Mouse (Mus musculus) lung, postnatal 0 days (tissue): ENCODE data around the gene Fam120c. TPM values are rescaled to one million over a fixed set of nuclear protein-coding genes. Genes with fewer than 3 reads are reported as not detected.

Experiments used
- ATAC-seq: fragments of 200-750 bp; cut with Nextera tagmentation; 2 replicates; pipeline ENCODE4 v1.8.0; 2017; ENCODE audit warnings: moderate library complexity
- DNase-seq: peaks from one replicate; pipeline ENCODE4 v3.0.0-alpha.2; 2016; ENCODE audit warnings: low spot score
- H3K27ac ChIP-seq: fragments of 300-500 bp; sonication (generic); 2 replicates; pipeline ENCODE4 v1.5.1; 2014; ENCODE audit warnings: antibody characterized with exemption, mild to moderate bottlenecking, low read length, mixed read lengths
- H3K27me3 ChIP-seq: fragments of 300-500 bp; sonication (generic); replicated peaks from 2 replicates; pipeline ENCODE4 v1.6.1; 2014; ENCODE audit warnings: low read length, mixed read lengths; ENCODE audit not compliant: insufficient read depth
- H3K36me3 ChIP-seq: fragments of 300-500 bp; sonication (generic); 2 replicates; pipeline ENCODE4 v1.6.1; 2014; ENCODE audit warnings: low read length, mixed read lengths; ENCODE audit not compliant: insufficient read depth
- H3K4me1 ChIP-seq: fragments of 300-500 bp; sonication (generic); 2 replicates; pipeline ENCODE4 v1.6.1; 2014; ENCODE audit warnings: antibody characterized with exemption, low read depth, low read length, mixed read lengths; ENCODE audit not compliant: insufficient read depth
- H3K4me2 ChIP-seq: fragments of 300-500 bp; sonication (generic); replicated peaks from 2 replicates; pipeline ENCODE4 v1.6.1; 2014; ENCODE audit warnings: low read depth, mild to moderate bottlenecking, low read length, moderate library complexity, mixed read lengths
- H3K4me3 ChIP-seq: fragments of 300-500 bp; sonication (generic); 2 replicates; pipeline ENCODE4 v1.5.1; 2014; ENCODE audit warnings: low read depth, low read length
- H3K9ac ChIP-seq: fragments of 300-500 bp; sonication (generic); replicated peaks from 2 replicates; pipeline ENCODE4 v1.6.1; 2014; ENCODE audit warnings: low read depth, mild to moderate bottlenecking
- H3K9me3 ChIP-seq: fragments of 300-500 bp; sonication (generic); 2 replicates; pipeline ENCODE4 v1.6.1; 2016; ENCODE audit warnings: low read length, mixed read lengths
- CTCF ChIP-seq: IDR thresholded peaks from 2 replicates; pipeline ENCODE4 v1.5.1; 2016; ENCODE audit warnings: antibody characterized with exemption, mild to moderate bottlenecking
- EP300 ChIP-seq: IDR thresholded peaks from 2 replicates; pipeline ENCODE4 v1.6.1; 2016; ENCODE audit warnings: antibody characterized with exemption, mild to moderate bottlenecking, control low read depth
- WGBS: fragments of 180-500 bp; shearing (Covaris S2); extraction: QIAGEN DNeasy Blood & Tissue Kit; methylation state at CpG from one replicate; pipeline ENCODE4 v1.1.7; 2014; 5-methylcytosine and 5-hydroxymethylcytosine counted together
- polyA plus RNA-seq: library from polyadenylated mRNA; unstranded; fragments of >200 nt; fragmentation: Nextera tagmentation; extraction: Ambion mirVana; gene quantifications from 2 replicates; pipeline ENCODE4 v1.2.1, GENCODE M21; 2015

Gene Fam120c
- polyA plus RNA-seq = 1.1 and 1.7 TPM in 2 replicates

DNA sequence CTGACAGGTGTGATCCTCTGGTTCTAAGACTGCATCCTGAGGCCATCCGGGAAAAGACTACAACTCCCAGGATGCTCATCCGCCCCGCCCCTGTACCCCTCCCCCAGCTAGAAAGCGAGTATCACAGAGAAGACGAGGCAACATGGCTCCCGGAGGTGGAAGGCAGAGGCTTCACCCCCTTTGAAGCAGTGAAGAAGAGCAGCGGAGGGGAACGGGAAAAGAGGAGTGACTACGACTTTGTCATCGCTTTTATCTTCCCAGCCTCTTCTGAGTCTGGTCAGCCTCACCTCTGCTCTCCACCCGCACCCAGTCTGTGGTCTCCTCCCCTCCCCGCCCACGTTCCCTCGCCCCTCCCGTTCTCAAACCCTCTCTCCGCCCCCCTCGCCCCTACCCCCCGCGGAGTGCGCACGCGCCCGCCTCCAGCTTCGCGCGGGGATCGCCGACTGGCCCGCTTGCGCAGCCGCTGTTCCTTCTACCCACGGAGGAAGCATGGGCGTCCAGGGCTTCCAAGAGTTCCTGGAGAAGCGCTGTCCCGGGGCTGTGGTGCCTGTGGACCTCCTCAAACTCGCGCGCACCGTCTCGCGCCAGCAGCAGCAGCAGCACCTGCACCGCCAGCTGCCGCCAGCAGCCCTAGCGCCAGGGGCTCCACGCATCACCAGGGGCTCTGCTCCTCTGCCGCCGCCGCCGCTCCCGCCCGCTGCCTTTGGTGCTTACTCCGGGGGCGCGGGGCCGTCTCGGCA lies at the start of gene Fam120c:
TSS of gene Fam120c (plus strand) at position 415 of the 740 bp plus-strand sequence.
- peak; percentile 79 for DNase-seq
- WGBS = 11% methylated on average over 36 of the region's 56 CpGs

DNA sequence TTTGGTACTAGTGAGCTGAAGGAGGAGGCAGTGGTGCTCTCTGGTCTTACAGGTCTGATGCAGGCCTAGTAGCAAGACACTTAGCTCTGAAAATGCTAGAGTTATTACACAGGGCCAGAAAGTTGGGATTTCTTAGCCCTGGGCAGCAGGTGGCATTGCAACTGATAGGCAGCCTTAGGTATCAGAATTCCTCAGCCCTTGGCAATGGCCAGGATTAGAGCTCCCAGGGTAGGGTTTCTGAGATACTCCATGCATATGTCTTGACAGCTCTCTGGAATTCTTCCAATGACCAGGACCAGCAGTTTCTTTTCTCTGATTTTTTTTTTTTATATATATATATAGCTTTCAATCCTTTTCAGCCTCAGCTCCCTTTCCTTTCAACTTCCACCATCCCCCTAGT lies 45.6 kb upstream of the Fam120c start:
- Histone ChIP-seq H3K9me3 (no peaks in the 10 kb centered on the region), H3K4me2 (no peak overlapping the region), H3K4me1 (no peaks in the 10 kb centered on the region), H3K4me3 (no peak overlapping the region), H3K36me3 (no peaks in the 10 kb centered on the region), H3K27ac (no peak overlapping the region), H3K9ac (no peak overlapping the region), H3K27me3 (no peaks in the 10 kb centered on the region)
- ATAC-seq = no peak
- no peak for DNase-seq
- TF ChIP-seq CTCF (no peak), EP300 (no peak)

More for the DNA sequence above, at the start of gene Fam120c:
- Histone ChIP-seq H3K27me3 (no peaks in the 10 kb centered on the region), H3K4me3 (peak within 1 kb of the TSS; percentile 60), H3K36me3 (no peaks in the 10 kb centered on the region), H3K9ac (peak within 1 kb of the TSS; percentile 29; the same call in 1 of the 2 replicates), H3K4me1 (no peaks in the 10 kb centered on the region), H3K4me2 (peak within 1 kb of the TSS; percentile 74), H3K27ac (peak within 1 kb of the TSS; percentile 44), H3K9me3 (no peaks in the 10 kb centered on the region)
- TF ChIP-seq CTCF = 0 out of 2 replicates have a peak, but pooled peaks have one; percentile 2
- no peak for TF ChIP-seq EP300
- ATAC-seq = peak; percentile 96

DNA sequence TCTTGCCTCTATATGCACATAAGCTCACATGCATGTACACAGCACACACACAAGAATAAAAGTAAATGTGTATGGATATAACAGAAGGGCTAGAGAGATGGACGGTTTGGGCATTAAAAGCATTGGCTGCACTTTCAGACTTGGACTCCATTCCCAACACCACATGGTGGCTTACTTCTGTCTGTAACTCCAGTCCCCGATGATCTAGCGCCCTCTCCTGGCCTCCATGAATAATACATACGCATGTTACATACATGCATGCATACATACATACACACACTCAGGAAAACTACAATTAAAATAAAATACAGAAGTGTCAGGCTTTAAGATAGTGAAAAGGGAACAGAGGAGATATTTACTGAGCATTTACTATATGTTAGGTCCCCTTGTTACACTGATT lies 30.2 kb upstream of the Fam120c start:
- Histone ChIP-seq H3K9ac (no peak overlapping the region), H3K4me3 (no peak overlapping the region), H3K9me3 (no peaks in the 10 kb centered on the region), H3K36me3 (no peaks in the 10 kb centered on the region), H3K4me2 (no peak overlapping the region), H3K27ac (no peak overlapping the region), H3K4me1 (no peaks in the 10 kb centered on the region), H3K27me3 (no peaks in the 10 kb centered on the region)
- DNase-seq (no peak), ATAC-seq (no peak)
- 82% methylated on average over 4 of the region's 4 CpGs for WGBS
- TF ChIP-seq EP300 (no peak), CTCF (peak; percentile 30)

DNA sequence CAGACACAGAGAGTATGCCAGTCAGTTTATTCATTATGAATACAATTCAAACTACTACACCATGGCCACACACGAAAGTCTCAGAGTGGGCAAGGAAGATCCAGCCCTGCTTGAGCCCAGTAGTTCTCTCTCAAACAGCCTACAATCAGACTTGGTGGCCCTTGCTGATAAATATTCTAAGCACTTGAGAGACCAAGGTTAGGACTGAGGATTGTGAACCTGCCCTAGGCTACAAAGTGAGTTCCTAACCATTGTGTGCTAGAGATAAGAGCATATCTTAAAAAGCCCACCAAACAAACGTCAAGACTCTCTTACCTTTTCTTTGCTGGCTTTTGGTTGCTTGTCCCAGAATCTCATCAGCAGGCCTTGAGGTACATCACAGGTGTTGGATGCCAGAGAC lies 10.4 kb upstream of the Fam120c start:
- DNase-seq (no peak), ATAC-seq (no peak)
- H3K27me3 ChIP-seq = no peaks in the 10 kb centered on the region
- no peak overlapping the region for H3K27ac ChIP-seq
- H3K36me3 ChIP-seq = no peaks in the 10 kb centered on the region
- H3K9ac ChIP-seq = no peak overlapping the region
- TF ChIP-seq CTCF (no peak), EP300 (no peak)
- WGBS = 73% methylated on average over 2 of the region's 2 CpGs
- no peaks in the 10 kb centered on the region for H3K9me3 ChIP-seq
- H3K4me1 ChIP-seq = no peaks in the 10 kb centered on the region
- H3K4me2 ChIP-seq = no peak overlapping the region
- H3K4me3 ChIP-seq = no peak overlapping the region

DNA sequence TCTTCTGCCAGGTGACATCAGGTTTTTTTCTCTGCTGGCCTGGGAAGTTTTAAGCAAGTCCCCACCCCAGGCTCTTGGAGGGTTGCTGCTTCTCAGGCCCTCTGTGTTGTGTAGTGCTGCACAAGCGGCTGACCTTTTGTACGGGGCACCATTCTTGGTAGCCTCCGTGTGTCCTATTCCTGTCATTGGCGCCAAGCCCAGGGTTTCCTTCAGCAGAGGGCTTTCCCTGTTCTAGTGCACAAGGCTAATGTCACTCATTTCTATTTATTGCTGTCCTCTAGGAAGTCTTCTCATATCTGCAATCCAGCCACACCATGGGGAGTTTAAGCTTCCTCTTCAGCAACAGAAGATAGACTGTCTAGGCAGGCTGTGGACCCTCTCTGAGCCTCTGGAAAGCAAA lies 6.2 kb upstream of the Fam120c start:
- H3K9ac ChIP-seq = no peak overlapping the region
- H3K27me3 ChIP-seq = no peaks in the 10 kb centered on the region
- no peaks in the 10 kb centered on the region for H3K4me1 ChIP-seq
- 52% methylated on average over 4 of the region's 4 CpGs for WGBS
- H3K4me2 ChIP-seq = no peak overlapping the region
- H3K27ac ChIP-seq = no peak overlapping the region
- no peak overlapping the region for H3K4me3 ChIP-seq
- no peaks in the 10 kb centered on the region for H3K9me3 ChIP-seq
- DNase-seq (peak; percentile 29), ATAC-seq (peak; percentile 57)
- TF ChIP-seq EP300 (no peak), CTCF (no peak)
- H3K36me3 ChIP-seq = no peaks in the 10 kb centered on the region

DNA sequence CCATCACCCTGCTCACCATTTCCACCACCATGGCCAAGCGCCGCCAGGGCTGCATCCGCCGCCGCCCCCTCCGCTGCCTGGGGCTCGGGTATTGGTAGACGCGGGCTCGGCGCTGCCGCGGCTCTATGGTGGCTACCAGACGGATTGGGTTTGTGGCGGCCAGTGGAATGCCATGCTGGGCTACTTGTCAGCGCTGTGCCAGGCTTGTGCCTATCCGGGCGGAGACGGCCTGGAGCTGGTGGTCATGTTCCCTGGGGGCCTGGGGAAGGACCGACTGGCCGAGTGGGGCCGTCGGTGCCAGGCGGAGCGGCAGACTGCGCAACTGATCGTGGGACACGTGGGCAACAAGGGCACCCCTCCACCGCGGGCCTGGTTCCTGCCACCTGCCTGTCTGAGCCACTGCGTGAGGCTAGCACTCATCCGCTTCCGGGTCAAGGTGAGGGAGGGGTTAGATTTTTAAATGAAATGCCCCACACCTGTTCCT lies 568 bp downstream of the Fam120c start:
- no peaks in the 10 kb centered on the region for H3K9me3 ChIP-seq
- H3K4me3 ChIP-seq = peak overlapping the region; percentile 60
- ATAC-seq = peak; percentile 37
- WGBS = 10% methylated on average over 16 of the region's 33 CpGs
- H3K4me2 ChIP-seq = peak overlapping the region; percentile 74
- no peak for TF ChIP-seq EP300
- no peak for TF ChIP-seq CTCF
- peak; percentile 23 for DNase-seq
- no peaks in the 10 kb centered on the region for H3K27me3 ChIP-seq
- peak overlapping the region; percentile 44 for H3K27ac ChIP-seq
- H3K9ac ChIP-seq = peak overlapping the region; percentile 29; the same call in 1 of the 2 replicates
- H3K4me1 ChIP-seq = no peaks in the 10 kb centered on the region
- no peaks in the 10 kb centered on the region for H3K36me3 ChIP-seq
